Mouse (Mus musculus) cerebellum, adult (tissue): Measurements from ENCODE around the gene Rps21.

Experiments used
- ATAC-seq: cut with Nextera tagmentation; 2 replicates; pipeline ENCODE4 v1.9.2; 2017; ENCODE audit warnings: mild to moderate bottlenecking, moderate library complexity, mixed read lengths; ENCODE audit not compliant: insufficient number of reproducible peaks, low FRiP score, low TSS enrichment

The Rps21 gene

GRCm38 (mm10) chr2:180279321-180279720, 22.1 kb downstream of the Rps21 start:
- ATAC-seq, result no peak

DNA sequence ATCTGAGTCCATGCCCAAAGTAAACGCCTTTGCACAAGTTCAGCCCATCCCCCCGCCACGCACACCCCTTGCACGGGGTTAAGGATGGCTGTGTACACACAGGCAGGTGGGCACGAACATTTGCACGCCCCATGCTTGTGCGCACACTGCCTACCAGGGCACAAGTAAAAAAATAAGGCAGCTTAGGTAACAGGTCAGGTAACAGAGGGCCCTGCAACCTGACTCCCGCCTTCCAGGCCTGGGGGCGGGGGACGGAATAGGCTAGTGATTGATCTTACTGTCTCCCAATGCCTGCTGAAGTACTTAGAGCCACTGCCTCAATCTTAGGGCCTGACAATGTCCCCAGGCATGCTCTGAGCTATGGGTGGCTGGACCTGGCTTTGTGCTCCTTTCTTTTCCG, 31.8 kb downstream of the Rps21 start:
- ATAC-seq, result no peak

GRCm38 (mm10) chr2:180289440-180290108, 32.4 kb downstream of the Rps21 start, which contains the start of gene Rbbp8nl:
Gene Rbbp8nl (minus strand): TSS chr2:180289879.
- ATAC-seq, result no peak

DNA sequence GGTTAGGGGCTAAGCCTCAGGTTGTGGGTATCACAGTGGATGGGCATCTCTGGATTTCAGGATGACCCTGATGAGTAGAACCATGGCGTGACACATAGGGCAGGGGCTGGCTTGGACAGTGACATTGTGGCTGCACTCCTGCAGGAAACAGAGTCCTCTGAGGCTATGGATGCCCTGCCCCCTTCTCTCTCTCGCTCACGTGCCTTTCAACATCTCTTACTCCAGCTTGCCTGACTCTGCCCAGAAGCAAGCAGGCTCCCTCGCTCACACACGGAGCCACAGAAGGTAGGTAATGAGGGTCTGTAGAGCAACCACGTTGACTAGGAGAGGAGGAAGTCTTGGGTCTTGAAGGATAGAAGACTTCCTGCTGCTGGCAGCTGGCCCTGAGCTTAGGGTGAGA, 33.3 kb downstream of the Rps21 start:
- ATAC-seq, result no peak

DNA sequence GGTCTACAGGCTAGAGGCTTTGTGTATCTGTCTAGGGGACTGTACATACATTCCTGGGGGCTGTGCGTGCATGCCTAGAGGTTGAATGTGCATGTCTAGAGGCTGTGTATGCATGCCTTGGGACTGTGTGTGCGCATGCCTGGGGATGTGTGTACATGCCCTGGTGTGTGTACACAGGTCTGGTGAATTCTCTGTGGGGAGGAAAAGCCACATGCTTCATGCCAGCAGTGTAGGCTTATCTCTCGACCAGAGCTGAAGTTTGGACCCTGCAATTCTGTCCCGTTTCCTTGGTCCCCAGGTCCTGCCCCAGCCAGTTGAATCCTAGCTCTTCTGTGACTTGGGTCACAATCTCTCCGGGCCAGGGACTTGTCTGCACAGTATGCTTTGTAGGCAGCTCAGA, 34.4 kb downstream of the Rps21 start:
- no peak for ATAC-seq

GRCm38 (mm10) chr2:180292026-180292425, 34.8 kb downstream of the Rps21 start:
- ATAC-seq, result no peak

- no peak for ATAC-seq
Observed at GRCm38 (mm10) chr2:180292906-180293305, 35.7 kb downstream of the Rps21 start.

DNA sequence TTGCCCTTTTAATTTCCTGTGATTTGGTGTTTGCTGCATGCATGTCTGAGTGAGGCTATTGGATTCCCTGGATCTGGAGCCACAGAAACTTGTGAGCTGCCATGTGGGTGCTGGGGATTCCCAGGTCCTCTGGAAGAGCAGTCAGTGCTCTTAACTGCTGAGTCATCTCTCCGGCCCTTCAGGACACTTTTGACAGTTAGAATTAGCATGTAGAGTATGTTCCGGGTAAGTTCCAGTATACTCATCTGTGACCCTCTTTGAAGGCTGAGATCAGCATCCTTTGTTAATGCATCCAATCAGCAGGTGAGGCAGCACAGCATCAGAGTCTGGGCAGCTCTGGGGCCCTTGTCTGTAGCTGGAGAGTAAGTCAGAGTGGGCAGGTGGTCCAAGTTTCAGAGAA, 43.1 kb downstream of the Rps21 start:
- ATAC-seq, result no peak

- no peak for ATAC-seq
Observed at GRCm38 (mm10) chr2:180300771-180301170, 43.6 kb downstream of the Rps21 start.

- ATAC-seq, result no peak
Observed at GRCm38 (mm10) chr2:180302201-180302600, 45.0 kb downstream of the Rps21 start.

GRCm38 (mm10) chr2:180303468-180303867, 46.3 kb downstream of the Rps21 start:
- ATAC-seq, result no peak

DNA sequence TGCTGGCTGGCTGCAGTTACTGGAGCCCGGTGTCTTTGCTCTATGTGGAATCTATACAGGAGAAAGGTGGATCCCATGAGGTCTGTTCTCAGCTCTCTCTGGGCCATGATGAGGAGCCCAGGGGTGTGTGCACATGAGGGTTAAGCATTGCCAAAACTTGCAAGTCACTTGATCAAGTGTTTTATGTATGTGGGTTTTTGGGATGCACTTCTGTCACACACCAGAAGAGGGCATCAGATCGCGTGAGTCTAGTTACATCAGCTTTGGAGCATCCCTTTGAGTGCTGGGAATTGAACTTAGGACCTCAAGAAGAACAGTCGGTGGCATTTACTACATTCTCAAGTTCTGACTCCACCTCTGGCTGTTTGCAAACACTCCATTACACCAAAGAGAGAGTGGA, 47.4 kb downstream of the Rps21 start:
- ATAC-seq, result no peak

DNA sequence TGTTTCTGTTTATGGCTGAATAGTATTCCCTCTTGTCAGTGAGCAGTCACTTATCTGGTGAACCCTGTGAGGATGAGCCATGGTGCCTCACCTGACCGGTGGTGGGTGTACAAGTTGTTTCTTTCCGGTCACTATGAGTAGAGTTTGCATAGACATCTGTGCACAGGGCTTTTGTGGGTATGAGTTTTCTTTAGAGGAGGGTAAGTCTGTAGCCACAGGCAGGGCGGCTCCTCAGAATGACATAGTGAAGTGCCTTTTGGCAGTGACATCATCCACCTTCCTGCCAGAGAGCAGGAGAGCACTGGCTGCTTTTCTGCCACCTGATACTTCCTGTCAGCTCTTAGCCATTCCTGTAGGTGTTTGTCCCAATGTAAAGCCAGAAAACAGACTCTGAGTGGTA, 48.3 kb downstream of the Rps21 start:
- ATAC-seq, result no peak

GRCm38 (mm10) chr2:180306009-180306408, 48.8 kb downstream of the Rps21 start:
- ATAC-seq, result no peak

- 0 out of 2 replicates have a peak, but pooled peaks have one; percentile 26 for ATAC-seq
Observed at GRCm38 (mm10) chr2:180306423-180307168, 49.4 kb downstream of the Rps21 start.

DNA sequence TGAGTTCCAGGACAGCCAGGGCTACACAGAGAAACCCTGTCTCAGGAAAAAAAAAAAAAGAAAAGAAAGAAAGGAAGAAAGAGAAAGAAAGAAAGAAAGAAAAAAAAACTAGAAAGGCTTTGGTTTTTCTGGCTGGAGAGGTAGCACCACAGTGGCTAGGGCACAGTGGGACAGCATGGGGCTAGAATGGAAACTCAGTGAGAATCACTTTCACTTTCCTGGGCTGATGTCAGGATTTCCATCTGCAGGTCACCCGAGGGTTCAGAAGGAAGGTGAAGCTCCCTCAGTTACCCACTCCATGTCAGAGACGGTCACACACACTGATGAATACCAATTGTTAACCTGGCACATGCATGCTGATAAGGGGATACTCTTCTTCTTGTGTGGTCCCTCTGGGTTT, 50.5 kb downstream of the Rps21 start:
- ATAC-seq, result no peak
